Mouse (Mus musculus) ES-E14 (cell line): ENCODE measurements around the gene Nuak1.

Source experiments
- CHD2 ChIP-seq: IDR thresholded peaks from 2 replicates; pipeline ENCODE4 v1.6.1; 2014; ENCODE audit warnings: mild to moderate bottlenecking, low read depth, low read length, inconsistent platforms
- HCFC1 ChIP-seq: IDR thresholded peaks from 2 replicates; pipeline ENCODE4 v1.6.1; 2012; ENCODE audit warnings: low read length, inconsistent platforms, borderline replicate concordance; ENCODE audit not compliant: insufficient read depth
- ZC3H11A ChIP-seq: IDR thresholded peaks from 2 replicates; pipeline ENCODE4 v1.6.1; 2012; ENCODE audit warnings: low read depth, mild to moderate bottlenecking, inconsistent platforms, low read length, borderline replicate concordance
- ZNF384 ChIP-seq: IDR thresholded peaks from 2 replicates; pipeline ENCODE4 v1.6.1; 2012; ENCODE audit warnings: low read depth, low read length, inconsistent platforms

DNA sequence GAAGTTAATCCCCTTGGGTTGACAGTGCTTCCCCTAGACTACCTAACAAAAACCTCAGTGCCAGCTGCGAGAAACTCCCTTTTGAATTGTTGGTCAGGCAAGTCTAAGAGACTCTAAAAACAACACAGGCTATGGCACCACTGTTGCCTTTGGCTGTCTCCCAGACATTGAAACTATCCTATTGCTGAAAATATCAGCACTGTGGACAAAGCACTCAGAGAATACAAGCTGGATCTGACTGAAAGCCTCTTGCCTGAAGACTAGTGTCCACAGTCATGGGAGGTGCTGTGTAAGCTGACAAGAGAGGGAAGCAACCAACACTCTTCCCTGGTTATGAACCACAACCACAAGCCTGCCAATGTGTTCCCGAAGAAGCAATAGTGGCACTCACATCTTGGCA is 96.9 kb downstream of the Nuak1 start:
- TF ChIP-seq ZNF384 = no peak
- no peak for TF ChIP-seq ZC3H11A
- TF ChIP-seq HCFC1 = no peak
- TF ChIP-seq CHD2 = no peak
